Mouse (Mus musculus): ENCODE data around the gene Myrip. TPM values are rescaled to one million over a fixed set of nuclear protein-coding genes. Genes with fewer than 3 reads are reported as not detected.

The Myrip gene
- total RNA-seq, 1 experiment = 0.40 TPM

DNA sequence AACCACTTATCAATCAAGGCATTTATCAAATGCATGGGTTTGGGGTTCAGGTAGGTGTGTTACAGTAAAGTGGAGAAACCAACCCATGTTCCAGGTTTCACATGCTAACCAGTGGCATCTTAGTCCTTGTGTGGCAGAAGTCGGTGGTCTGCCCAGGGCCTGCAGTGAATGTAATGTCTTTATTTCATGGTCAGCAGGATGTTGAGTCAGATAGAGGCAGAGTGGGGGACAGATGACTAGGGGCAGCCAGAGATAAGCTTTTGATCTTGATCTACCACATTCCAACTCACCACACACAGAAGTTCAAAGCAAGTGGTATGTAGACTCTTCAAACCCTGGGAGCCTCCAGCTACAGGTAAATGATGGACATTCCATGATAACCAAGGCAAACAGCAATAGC is 219.8 kb downstream of the Myrip start:
- H3K9me3 ChIP-seq (ENCODE audit: control insufficient read depth, insufficient read depth, low read depth, low read length) = no peaks in the 10 kb centered on the region
- no peak for DNase-seq (ENCODE audit: low read depth, low spot score)
- no peak overlapping the region for H3K9ac ChIP-seq (ENCODE audit: insufficient read depth, low read depth, low read length, poor library complexity, severe bottlenecking)
- H3K4me1 ChIP-seq (ENCODE audit: control insufficient read depth in 2 of 2, insufficient read depth in 2 of 2, low read length in 2 of 2, poor library complexity in 1 of 2) = no peaks in the 10 kb centered on the region
- H3K36me3 ChIP-seq (ENCODE audit: control insufficient read depth, insufficient read depth, low read length, poor library complexity, severe bottlenecking) = no peaks in the 10 kb centered on the region
- in situ Hi-C loops (cut with MboI; ENCODE audit: low sequenced_read_pairs in 2 of 2, unreplicated experiment in 2 of 2) = no loop called here
- H3K27ac ChIP-seq (ENCODE audit: insufficient read depth, low read depth, low read length, poor library complexity, severe bottlenecking) = no peak overlapping the region
- TF ChIP-seq MAFK (IDR thresholded peaks at IDR 0.05; ENCODE audit: insufficient read depth, low read depth, low read length) (no peak), ZC3H11A (IDR thresholded peaks at IDR 0.05; ENCODE audit: borderline replicate concordance, low read depth, low read length) (no peak), HCFC1 (IDR thresholded peaks at IDR 0.05; ENCODE audit: borderline replicate concordance, insufficient read depth, low read length) (no peak), ZNF384 (IDR thresholded peaks at IDR 0.05; ENCODE audit: low read depth, low read length) (no peak), CHD2 (IDR thresholded peaks at IDR 0.05; ENCODE audit: low read depth, low read length) (no peak)
- H3K4me3 ChIP-seq (ENCODE audit: insufficient read depth in 1 of 2, low read depth in 1 of 2, low read length in 2 of 2, poor library complexity in 1 of 2, severe bottlenecking in 1 of 2) = no peak overlapping the region

Other genes starting within 250 kb of the Myrip start
- 0.09 TPM in 1 of 2 replicates, not detected in the other for gene Cx3cr1, start 231.6 kb upstream of the Myrip start, total RNA-seq (2012; rRNA removed)
- 0.40 and 1.3 TPM in 2 replicates for gene Ccr8, start 209.4 kb upstream of the Myrip start, total RNA-seq (2012; rRNA removed)
- gene Slc25a38, start 191.1 kb upstream of the Myrip start, total RNA-seq (2012; rRNA removed) = 37.4 and 39.5 TPM in 2 replicates
- 2,665 and 2,882 TPM in 2 replicates for gene Rpsa, start 173.8 kb upstream of the Myrip start, total RNA-seq (2012; rRNA removed)
- 2.7 and 5.4 TPM in 2 replicates for gene Mobp, start 151.8 kb upstream of the Myrip start, total RNA-seq (2012; rRNA removed)
- 16.6 and 24.3 TPM in 2 replicates for gene Eif1b, start 190.7 kb downstream of the Myrip start, total RNA-seq (2012; rRNA removed)
- gene Entpd3, start 238.3 kb downstream of the Myrip start, total RNA-seq (2012; rRNA removed) = 0.45 and 0.53 TPM in 2 replicates

All from ES-E14 (cell line).